Mouse (Mus musculus): ENCODE measurements around the gene Slc38a6. TPM values are rescaled to one million over a fixed set of nuclear protein-coding genes. Genes with fewer than 3 reads are reported as not detected.

Gene Slc38a6
- polyA plus RNA-seq, 1 experiment: 18.8 TPM

DNA sequence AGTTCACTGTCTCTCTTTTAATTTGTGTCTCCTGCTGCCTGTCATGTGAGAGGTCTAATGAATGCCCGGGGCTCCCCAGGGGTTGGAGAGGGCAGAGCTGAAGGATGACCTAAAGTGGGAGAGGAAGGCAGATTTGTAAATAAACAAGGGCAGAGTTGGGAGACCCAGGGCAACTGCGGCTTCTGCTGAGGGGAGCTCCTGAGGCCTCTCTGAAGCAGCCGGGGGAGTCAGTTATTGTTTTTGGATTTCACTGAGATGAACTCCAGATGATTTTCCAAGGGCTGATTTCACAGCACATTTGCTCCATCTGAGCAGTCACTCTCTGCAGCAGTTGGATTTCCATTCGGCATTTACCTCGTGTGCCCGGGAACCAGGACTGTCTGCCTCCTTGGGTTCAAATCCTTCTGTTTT, 107.3 kb downstream of the Slc38a6 start:
- H3K4me3 ChIP-seq (ENCODE audit: low read depth, low read length): no peak overlapping the region
- no peaks in the 10 kb centered on the region for H3K9me3 ChIP-seq (replicated peaks; ENCODE audit: control insufficient read depth, insufficient read depth, low read length, poor library complexity, severe bottlenecking)
- H3K27me3 ChIP-seq (ENCODE audit: control insufficient read depth, insufficient read depth, low read length, poor library complexity, severe bottlenecking): no peaks in the 10 kb centered on the region
- H3K4me1 ChIP-seq (ENCODE audit: control insufficient read depth, insufficient read depth, low read length): peaks cover 4% of the 10 kb centered on the region
- TF ChIP-seq POLR2A (IDR thresholded peaks at IDR 0.05; ENCODE audit: insufficient read depth, low read length) (no peak), CTCF (IDR thresholded peaks at IDR 0.05; ENCODE audit: low read depth, low read length) (no peak), EP300 (IDR thresholded peaks at IDR 0.05; ENCODE audit: insufficient read depth, low read depth, low read length) (no peak)
- H3K27ac ChIP-seq (ENCODE audit: insufficient read depth, low read length): no peak overlapping the region
- no peaks in the 10 kb centered on the region for H3K36me3 ChIP-seq (ENCODE audit: control insufficient read depth, insufficient read depth, low read length, poor library complexity, severe bottlenecking)
- H3K9ac ChIP-seq (ENCODE audit: low read depth, poor library complexity, severe bottlenecking): no peak overlapping the region

DNA sequence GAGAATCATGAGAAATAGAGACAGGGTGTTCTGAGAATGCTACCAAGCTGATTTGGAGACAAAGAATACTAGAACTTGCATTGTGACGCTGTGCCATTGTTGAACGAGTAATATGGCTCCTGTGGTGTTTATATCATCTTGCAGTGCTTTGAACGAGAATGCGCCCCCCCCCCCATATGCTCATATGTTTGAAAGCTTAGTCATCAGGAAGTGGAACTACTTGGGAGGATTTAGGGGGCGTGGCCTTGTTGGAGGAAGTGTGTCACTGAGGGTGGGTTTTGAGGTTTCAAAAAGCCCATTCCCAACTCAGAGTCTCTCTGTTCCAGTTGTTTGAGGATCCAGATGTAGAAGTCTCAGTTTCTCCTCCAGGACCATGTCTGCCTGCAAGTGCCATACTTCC, 108.0 kb downstream of the Slc38a6 start:
- H3K4me3 ChIP-seq (ENCODE audit: low read depth, low read length): no peak overlapping the region
- H3K9ac ChIP-seq (ENCODE audit: low read depth, poor library complexity, severe bottlenecking): no peak overlapping the region
- peaks cover 4% of the 10 kb centered on the region for H3K4me1 ChIP-seq (ENCODE audit: control insufficient read depth, insufficient read depth, low read length)
- no peak for TF ChIP-seq POLR2A (IDR thresholded peaks at IDR 0.05; ENCODE audit: insufficient read depth, low read length)
- TF ChIP-seq CTCF (IDR thresholded peaks at IDR 0.05; ENCODE audit: low read depth, low read length): no peak
- no peak for TF ChIP-seq EP300 (IDR thresholded peaks at IDR 0.05; ENCODE audit: insufficient read depth, low read depth, low read length)
- H3K36me3 ChIP-seq (ENCODE audit: control insufficient read depth, insufficient read depth, low read length, poor library complexity, severe bottlenecking): no peaks in the 10 kb centered on the region
- no peaks in the 10 kb centered on the region for H3K9me3 ChIP-seq (replicated peaks; ENCODE audit: control insufficient read depth, insufficient read depth, low read length, poor library complexity, severe bottlenecking)
- H3K27me3 ChIP-seq (ENCODE audit: control insufficient read depth, insufficient read depth, low read length, poor library complexity, severe bottlenecking): no peaks in the 10 kb centered on the region
- H3K27ac ChIP-seq (ENCODE audit: insufficient read depth, low read length): no peak overlapping the region

- Histone ChIP-seq H3K27me3 (ENCODE audit: control insufficient read depth, insufficient read depth, low read length, poor library complexity, severe bottlenecking) (no peaks in the 10 kb centered on the region), H3K36me3 (ENCODE audit: control insufficient read depth, insufficient read depth, low read length, poor library complexity, severe bottlenecking) (no peaks in the 10 kb centered on the region)
- TF ChIP-seq POLR2A (IDR thresholded peaks at IDR 0.05; ENCODE audit: insufficient read depth, low read length) (no peak), EP300 (IDR thresholded peaks at IDR 0.05; ENCODE audit: insufficient read depth, low read depth, low read length) (no peak), CTCF (IDR thresholded peaks at IDR 0.05; ENCODE audit: low read depth, low read length) (no peak)
Observed at GRCm38 (mm10) chr12:73399426-73399825, 112.8 kb downstream of the Slc38a6 start.

DNA sequence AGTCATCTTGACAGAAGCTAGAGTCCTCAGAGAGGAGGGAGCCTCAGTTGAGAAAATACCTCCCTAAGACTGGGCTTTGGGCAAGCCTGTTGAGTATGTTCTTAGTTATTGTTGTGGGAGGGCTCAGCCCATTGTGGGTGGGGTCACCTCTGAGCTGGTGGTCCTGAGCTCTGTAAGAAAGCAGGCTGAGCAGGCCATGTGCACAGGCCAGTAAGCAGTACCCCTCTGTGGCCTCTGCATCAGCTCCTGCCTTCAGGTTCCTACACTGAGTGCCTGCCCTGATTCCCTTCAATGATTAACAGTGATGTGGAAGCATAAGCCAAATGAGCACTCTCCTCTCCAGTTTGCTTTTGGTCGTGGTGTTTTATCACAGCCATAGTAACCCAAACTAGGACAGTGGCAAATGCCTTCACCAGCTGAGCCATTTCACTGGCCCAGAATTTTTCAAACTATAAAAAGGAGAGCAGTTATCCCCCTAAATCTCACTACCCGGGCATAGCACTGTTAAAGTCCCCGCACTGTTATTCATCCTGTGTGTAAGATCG, 114.0 kb downstream of the Slc38a6 start:
- TF ChIP-seq POLR2A (IDR thresholded peaks at IDR 0.05; ENCODE audit: insufficient read depth, low read length) (no peak), CTCF (IDR thresholded peaks at IDR 0.05; ENCODE audit: low read depth, low read length) (no peak), EP300 (IDR thresholded peaks at IDR 0.05; ENCODE audit: insufficient read depth, low read depth, low read length) (no peak)
- Histone ChIP-seq H3K27ac (ENCODE audit: insufficient read depth, low read length) (no peak overlapping the region), H3K9ac (ENCODE audit: low read depth, poor library complexity, severe bottlenecking) (no peak overlapping the region), H3K27me3 (ENCODE audit: control insufficient read depth, insufficient read depth, low read length, poor library complexity, severe bottlenecking) (no peaks in the 10 kb centered on the region), H3K4me1 (ENCODE audit: control insufficient read depth, insufficient read depth, low read length) (no peaks in the 10 kb centered on the region), H3K36me3 (ENCODE audit: control insufficient read depth, insufficient read depth, low read length, poor library complexity, severe bottlenecking) (no peaks in the 10 kb centered on the region), H3K9me3 (replicated peaks; ENCODE audit: control insufficient read depth, insufficient read depth, low read length, poor library complexity, severe bottlenecking) (no peaks in the 10 kb centered on the region), H3K4me3 (ENCODE audit: low read depth, low read length) (no peak overlapping the region)

More at GRCm38 (mm10) chr12:73399426-73399825, 112.8 kb downstream of the Slc38a6 start:
- Histone ChIP-seq H3K9ac (ENCODE audit: low read depth, poor library complexity, severe bottlenecking) (no peak overlapping the region), H3K27ac (ENCODE audit: insufficient read depth, low read length) (no peak overlapping the region), H3K4me1 (ENCODE audit: control insufficient read depth, insufficient read depth, low read length) (no peaks in the 10 kb centered on the region), H3K9me3 (replicated peaks; ENCODE audit: control insufficient read depth, insufficient read depth, low read length, poor library complexity, severe bottlenecking) (no peaks in the 10 kb centered on the region), H3K4me3 (ENCODE audit: low read depth, low read length) (no peak overlapping the region)

DNA sequence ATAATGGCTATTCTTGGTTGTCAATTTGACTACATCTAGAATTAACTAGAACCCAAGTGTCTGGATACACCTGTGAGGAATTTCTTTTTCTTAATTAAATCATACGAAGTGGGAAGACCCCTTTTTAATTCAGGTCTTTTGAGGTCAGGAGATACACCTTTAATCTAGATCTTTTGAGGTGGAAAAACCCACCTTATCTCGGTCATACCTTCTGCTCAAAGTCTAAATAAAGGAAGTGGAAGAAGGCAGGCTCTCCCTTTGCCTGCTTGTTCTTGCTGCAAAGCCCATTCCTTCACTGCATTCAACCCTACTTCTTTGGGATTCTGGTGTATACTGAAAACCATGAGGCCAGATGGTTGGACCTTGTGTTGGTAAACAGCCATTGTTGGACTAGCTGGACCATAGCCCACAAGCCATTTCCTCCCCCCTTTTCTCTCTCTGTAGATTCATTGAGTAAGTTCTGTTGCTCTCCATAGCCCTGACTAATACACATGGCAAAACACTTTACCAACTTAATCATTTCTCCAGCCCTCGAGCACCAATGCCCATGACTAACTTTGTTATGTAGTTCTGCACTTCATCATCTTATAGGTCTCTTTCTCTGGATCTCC, 115.0 kb downstream of the Slc38a6 start:
- Histone ChIP-seq H3K9me3 (replicated peaks; ENCODE audit: control insufficient read depth, insufficient read depth, low read length, poor library complexity, severe bottlenecking) (no peaks in the 10 kb centered on the region), H3K27ac (ENCODE audit: insufficient read depth, low read length) (no peak overlapping the region), H3K36me3 (ENCODE audit: control insufficient read depth, insufficient read depth, low read length, poor library complexity, severe bottlenecking) (no peaks in the 10 kb centered on the region), H3K4me3 (ENCODE audit: low read depth, low read length) (no peak overlapping the region), H3K9ac (ENCODE audit: low read depth, poor library complexity, severe bottlenecking) (no peak overlapping the region), H3K4me1 (ENCODE audit: control insufficient read depth, insufficient read depth, low read length) (no peaks in the 10 kb centered on the region), H3K27me3 (ENCODE audit: control insufficient read depth, insufficient read depth, low read length, poor library complexity, severe bottlenecking) (no peaks in the 10 kb centered on the region)
- no peak for TF ChIP-seq CTCF (IDR thresholded peaks at IDR 0.05; ENCODE audit: low read depth, low read length)
- no peak for TF ChIP-seq EP300 (IDR thresholded peaks at IDR 0.05; ENCODE audit: insufficient read depth, low read depth, low read length)
- no peak for TF ChIP-seq POLR2A (IDR thresholded peaks at IDR 0.05; ENCODE audit: insufficient read depth, low read length)

DNA sequence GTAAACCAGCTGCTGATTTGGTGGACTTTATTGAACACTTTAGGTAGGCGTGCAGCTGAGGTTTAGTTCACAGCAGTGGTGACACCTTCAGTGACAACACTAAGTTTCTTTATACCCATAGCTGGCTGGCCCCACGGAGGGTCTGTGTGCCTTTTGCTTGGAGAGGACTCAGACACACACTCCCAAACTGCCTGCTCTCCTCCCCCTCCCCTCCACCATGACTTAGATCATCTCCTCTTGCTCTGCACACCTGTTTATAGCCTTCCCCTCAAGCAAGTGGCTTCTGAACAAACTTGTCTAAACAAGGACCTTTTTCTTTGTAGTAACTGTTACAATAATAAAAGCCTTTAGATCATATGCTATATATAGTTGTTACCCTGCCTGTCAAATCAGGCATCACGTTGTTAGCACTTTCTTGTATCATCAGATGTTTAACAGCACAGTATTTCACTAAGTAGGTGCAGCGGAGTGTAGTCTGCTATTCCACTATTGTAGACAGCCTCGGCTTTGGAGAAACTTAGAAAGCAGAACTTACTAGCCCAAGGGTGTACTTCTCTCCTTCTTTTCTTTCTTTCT, 115.6 kb downstream of the Slc38a6 start:
- Histone ChIP-seq H3K9ac (ENCODE audit: low read depth, poor library complexity, severe bottlenecking) (no peak overlapping the region), H3K27me3 (ENCODE audit: control insufficient read depth, insufficient read depth, low read length, poor library complexity, severe bottlenecking) (no peaks in the 10 kb centered on the region), H3K9me3 (replicated peaks; ENCODE audit: control insufficient read depth, insufficient read depth, low read length, poor library complexity, severe bottlenecking) (no peaks in the 10 kb centered on the region), H3K4me3 (ENCODE audit: low read depth, low read length) (no peak overlapping the region), H3K27ac (ENCODE audit: insufficient read depth, low read length) (no peak overlapping the region), H3K4me1 (ENCODE audit: control insufficient read depth, insufficient read depth, low read length) (no peaks in the 10 kb centered on the region), H3K36me3 (ENCODE audit: control insufficient read depth, insufficient read depth, low read length, poor library complexity, severe bottlenecking) (no peaks in the 10 kb centered on the region)
- TF ChIP-seq POLR2A (IDR thresholded peaks at IDR 0.05; ENCODE audit: insufficient read depth, low read length) (no peak), CTCF (IDR thresholded peaks at IDR 0.05; ENCODE audit: low read depth, low read length) (no peak), EP300 (IDR thresholded peaks at IDR 0.05; ENCODE audit: insufficient read depth, low read depth, low read length) (no peak)
